Mouse (Mus musculus): ENCODE data around the gene Nup210l.

DNA sequence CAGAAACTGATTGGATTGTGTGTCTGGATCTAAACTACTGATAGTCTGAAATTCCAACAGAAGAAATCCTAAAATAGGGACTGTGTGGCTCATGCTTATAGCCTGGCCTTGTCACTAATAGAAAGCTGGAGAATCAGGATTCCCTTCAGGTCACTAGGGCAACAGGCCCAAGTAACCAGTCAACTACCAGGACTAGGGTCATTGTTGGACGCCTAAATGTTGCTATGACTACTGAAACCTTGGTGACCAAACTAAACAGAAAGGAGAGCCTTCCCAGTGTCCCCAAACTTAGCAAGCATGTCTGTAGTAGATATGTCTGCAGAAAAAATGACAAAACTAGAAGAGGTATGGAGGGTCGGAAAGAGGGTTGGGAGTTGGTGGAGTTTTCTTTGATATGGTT lies 41.4 kb upstream of the Nup210l start:
- TF ChIP-seq CTCF (IDR thresholded peaks at IDR 0.05; ENCODE audit: control insufficient read depth, insufficient read depth, insufficient replicate concordance, low read depth, low read length) (no peak), POLR2A (IDR thresholded peaks at IDR 0.05; ENCODE audit: control insufficient read depth, low read depth, low read length) (no peak)

All from testis, adult 2 months (tissue).